Mouse (Mus musculus) lung, adult 2 months (tissue): ENCODE measurements at regions not wholly inside any gene's neighbourhood (a gene's known extent, or its start where the extent isn't known, plus 50 kb on each side); places are given as distances from the start of the nearest gene placed in this dataset.

Experiments
- CTCF ChIP-seq: fragments of 200-500 bp; IDR thresholded peaks from 2 replicates; pipeline ENCODE4 v1.5.1; 2011; ENCODE audit warnings: mild to moderate bottlenecking, low read length, control low read depth; ENCODE audit not compliant: insufficient read depth
- POLR2A ChIP-seq: fragments of 200-500 bp; IDR thresholded peaks from 2 replicates; pipeline ENCODE4 v1.6.1; 2011; ENCODE audit warnings: low read depth, mild to moderate bottlenecking, control low read depth, low read length, borderline replicate concordance; ENCODE audit errors: extremely low read depth

DNA sequence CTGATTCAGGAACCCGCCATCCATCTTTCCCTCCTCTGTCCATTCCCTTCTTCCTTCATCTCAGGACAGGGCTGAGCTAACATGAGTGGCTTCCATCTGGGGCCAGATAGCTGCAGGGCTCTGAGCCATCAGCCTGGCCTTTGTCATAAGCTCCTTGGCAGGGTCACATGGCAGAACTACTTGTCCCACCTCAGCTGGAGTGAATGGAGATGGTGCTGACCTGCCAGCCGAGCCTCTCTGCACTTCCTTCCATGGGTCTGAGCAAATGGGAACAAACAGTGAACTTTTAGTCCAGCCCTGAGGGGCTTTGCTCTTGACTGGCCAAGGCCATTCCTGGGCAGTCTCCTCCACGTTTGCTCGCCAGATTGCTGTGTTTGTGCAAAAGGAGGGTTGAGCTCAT, 206.1 kb downstream of the Ttc32 start:
- TF ChIP-seq CTCF: no peak
- TF ChIP-seq POLR2A: no peak
